Mouse (Mus musculus) stomach, postnatal 0 days (tissue): ENCODE results near the gene Cacna1i. TPM values are rescaled to one million over a fixed set of nuclear protein-coding genes. Genes with fewer than 3 reads are reported as not detected.
A peak's percentile ranks its signal among the peaks of the same experiment; 100 is the strongest.

ENCODE experiments used
- ATAC-seq: fragments of 200-750 bp; cut with Nextera tagmentation; 2 replicates; pipeline ENCODE4 v1.8.0; 2017; ENCODE audit not compliant: low FRiP score, low TSS enrichment
- DNase-seq: peaks from one replicate; pipeline ENCODE4 v3.0.0-alpha.2; 2016; ENCODE audit warnings: low spot score
- H3K27ac ChIP-seq: fragments of 300-500 bp; sonication (generic); replicated peaks from 2 replicates; pipeline ENCODE4 v1.5.1; 2014; ENCODE audit warnings: mild to moderate bottlenecking, control low read depth
- H3K27me3 ChIP-seq: fragments of 300-500 bp; sonication (generic); 2 replicates; pipeline ENCODE4 v1.6.1; 2014; ENCODE audit warnings: low read length; ENCODE audit not compliant: control insufficient read depth, insufficient read depth
- H3K36me3 ChIP-seq: fragments of 300-500 bp; sonication (generic); 2 replicates; pipeline ENCODE4 v1.6.1; 2014; ENCODE audit warnings: low read length, mixed read lengths; ENCODE audit not compliant: control insufficient read depth, insufficient read depth
- H3K4me1 ChIP-seq: fragments of 300-500 bp; sonication (generic); replicated peaks from 2 replicates; pipeline ENCODE4 v1.6.1; 2014; ENCODE audit warnings: antibody characterized with exemption; ENCODE audit not compliant: control insufficient read depth, insufficient read depth
- H3K4me2 ChIP-seq: fragments of 300-500 bp; sonication (generic); replicated peaks from 2 replicates; pipeline ENCODE4 v1.6.1; 2014; ENCODE audit warnings: low read depth, mild to moderate bottlenecking, control low read depth, moderate library complexity
- H3K4me3 ChIP-seq: fragments of 300-500 bp; sonication (generic); 2 replicates; pipeline ENCODE4 v1.5.1; 2014; ENCODE audit warnings: low read depth, low read length, control low read depth
- H3K9ac ChIP-seq: fragments of 300-500 bp; sonication (generic); 2 replicates; pipeline ENCODE4 v1.6.1; 2014; ENCODE audit warnings: mild to moderate bottlenecking, low read length, control low read depth, mixed read lengths
- H3K9me3 ChIP-seq: fragments of 300-500 bp; sonication (generic); 2 replicates; pipeline ENCODE4 v1.6.1; 2016; ENCODE audit warnings: low read length; ENCODE audit not compliant: control insufficient read depth
- CTCF ChIP-seq: IDR thresholded peaks from 2 replicates; pipeline ENCODE4 v1.5.1; 2016; ENCODE audit warnings: antibody characterized with exemption, low read depth, mild to moderate bottlenecking, moderate library complexity
- EP300 ChIP-seq: optimal IDR thresholded peaks from 2 replicates; pipeline ENCODE3; 2016; ENCODE audit warnings: antibody characterized with exemption
- WGBS: fragments of 180-500 bp; shearing (Covaris S2); extraction: QIAGEN DNeasy Blood & Tissue Kit; methylation state at CpG from one replicate; pipeline ENCODE4 v1.1.7; 2014; 5-methylcytosine and 5-hydroxymethylcytosine counted together
- polyA plus RNA-seq: library from polyadenylated mRNA; unstranded; fragments of >200 nt; fragmentation: Nextera tagmentation; extraction: Ambion mirVana; gene quantifications from 2 replicates; pipeline ENCODE4 v1.2.1, GENCODE M21; 2015

Gene Cacna1i
- polyA plus RNA-seq, 1 experiment from 2014 or later: not detected

DNA sequence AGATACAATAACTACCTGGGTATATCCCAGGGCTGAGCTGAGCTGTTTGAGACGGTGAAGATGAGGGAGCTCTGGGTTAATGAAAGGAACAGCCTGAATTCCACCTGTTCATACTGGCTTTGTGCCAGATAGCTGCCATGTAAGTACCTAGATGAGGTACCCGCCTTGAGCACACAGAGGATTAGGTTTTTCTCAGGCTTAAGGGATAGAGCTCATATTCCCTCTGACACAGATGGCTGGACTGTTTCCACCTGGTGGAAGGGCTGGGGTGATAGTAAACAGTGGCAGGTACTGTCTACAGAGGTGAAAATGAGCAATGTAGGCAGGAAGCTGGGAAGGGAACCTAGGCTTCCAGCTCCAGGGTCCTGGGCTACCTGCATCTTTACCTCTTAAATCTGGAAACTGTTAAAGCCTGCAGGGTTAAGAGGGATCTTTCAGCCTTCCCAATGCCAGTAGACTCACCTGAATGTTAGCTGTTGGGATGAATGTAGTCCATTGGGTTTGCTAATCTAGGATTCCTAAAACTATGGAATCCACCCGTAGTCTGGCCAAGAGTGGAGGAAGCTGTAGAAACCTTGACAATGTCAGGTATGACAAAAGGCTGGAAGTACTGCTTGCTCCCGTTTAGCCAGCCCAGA lies 29.3 kb upstream of the Cacna1i start:
- TF ChIP-seq EP300 (peak; percentile 14), CTCF (no peak)
- no peak overlapping the region for H3K9ac ChIP-seq
- H3K27ac ChIP-seq: peak overlapping the region; percentile 100
- 6% methylated on average over 4 of the region's 4 CpGs for WGBS
- H3K4me1 ChIP-seq: peaks cover 9% of the 10 kb centered on the region
- DNase-seq (peak; percentile 68), ATAC-seq (peak; percentile 33)
- H3K4me3 ChIP-seq: peak overlapping the region; percentile 98; the same call in 1 of the 2 replicates
- H3K9me3 ChIP-seq: no peaks in the 10 kb centered on the region
- H3K36me3 ChIP-seq: peaks cover 18% of the 10 kb centered on the region
- H3K27me3 ChIP-seq: no peaks in the 10 kb centered on the region
- H3K4me2 ChIP-seq: peak overlapping the region; percentile 88; the same call in 1 of the 2 replicates

DNA sequence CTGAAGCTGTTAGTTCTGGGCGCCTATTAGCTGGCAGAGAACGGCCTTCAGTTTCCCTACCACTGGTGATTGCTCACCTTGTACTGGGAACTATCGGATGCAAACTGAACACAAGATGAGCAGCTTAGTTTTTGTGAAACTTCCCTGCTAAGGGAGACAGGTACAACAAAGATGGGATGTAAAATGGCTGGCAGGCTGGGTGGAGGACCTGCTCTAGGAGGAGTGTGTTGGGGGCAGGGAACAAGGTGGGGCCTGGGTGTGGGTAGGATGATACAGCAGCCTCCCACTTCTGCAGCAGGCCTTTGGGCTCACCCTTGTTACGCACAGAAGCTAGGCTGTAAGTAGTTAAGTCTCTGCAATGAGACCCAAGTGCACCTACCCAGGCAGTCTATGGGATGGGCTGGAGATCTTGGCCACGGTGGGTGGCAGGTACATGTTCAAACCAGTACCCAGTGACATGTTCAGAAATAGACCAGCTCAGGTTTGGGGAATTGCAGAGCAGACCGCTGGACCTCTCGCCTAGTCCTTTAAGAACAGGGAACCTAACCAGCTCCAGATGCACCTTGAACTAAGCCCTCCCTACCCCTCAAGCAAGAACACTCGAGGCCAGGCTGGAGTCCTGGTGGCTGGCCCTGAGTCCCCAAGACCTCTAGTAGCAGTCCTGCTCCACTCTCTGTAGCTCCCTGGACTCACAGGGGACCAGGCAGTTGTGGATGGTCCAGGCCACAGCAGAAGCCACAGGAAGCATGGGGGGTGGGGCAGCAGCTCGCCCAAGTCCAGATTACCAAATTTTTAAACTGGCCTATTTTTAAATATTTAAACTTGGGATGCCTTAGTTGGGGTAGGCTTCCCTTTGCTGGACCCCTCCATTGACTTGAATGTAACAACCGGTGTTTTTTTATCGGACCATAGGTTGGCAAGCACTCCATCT lies 28.5 kb upstream of the Cacna1i start:
- no peak overlapping the region for H3K9ac ChIP-seq
- peaks cover 9% of the 10 kb centered on the region for H3K4me1 ChIP-seq
- peak; percentile 73 for DNase-seq

DNA sequence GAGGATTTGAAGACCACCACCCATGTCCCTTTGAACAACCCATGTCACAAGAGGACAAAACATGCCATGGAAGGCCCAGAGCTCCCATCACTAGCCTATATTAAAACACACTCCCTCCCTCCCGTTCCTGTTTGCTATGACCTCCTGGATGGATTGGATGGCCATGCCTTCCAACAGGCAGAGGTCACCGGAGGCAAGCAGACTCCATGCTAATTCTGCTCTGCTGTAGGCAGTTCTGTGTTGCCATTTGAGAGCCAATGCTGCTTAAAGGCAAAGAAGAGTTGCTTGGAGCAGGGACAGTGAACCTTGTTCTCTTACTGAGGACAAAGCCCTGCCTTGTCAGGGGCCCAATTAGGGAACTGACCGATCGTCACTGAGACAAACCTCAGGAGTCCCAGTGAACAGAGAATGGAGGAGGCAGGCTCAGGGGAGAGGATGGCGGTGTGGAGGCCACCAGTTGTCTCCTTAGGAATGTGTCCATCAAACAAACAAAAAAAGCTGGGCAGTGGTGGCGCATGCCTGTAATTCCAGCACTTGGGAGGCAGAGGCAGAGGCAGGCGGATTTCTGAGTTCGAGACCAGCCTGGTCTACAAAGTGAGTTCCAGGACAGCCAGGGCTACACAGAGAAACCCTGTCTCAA lies 27.5 kb upstream of the Cacna1i start:
- H3K9ac ChIP-seq: no peak overlapping the region
- H3K27me3 ChIP-seq: no peaks in the 10 kb centered on the region
- 80% methylated on average over 8 of the region's 8 CpGs for WGBS
- no peak overlapping the region for H3K4me2 ChIP-seq
- ATAC-seq (no peak), DNase-seq (no peak)
- H3K4me3 ChIP-seq: no peak overlapping the region
- TF ChIP-seq EP300 (no peak), CTCF (no peak)
- H3K9me3 ChIP-seq: no peaks in the 10 kb centered on the region
- peaks cover 18% of the 10 kb centered on the region for H3K36me3 ChIP-seq
- H3K4me1 ChIP-seq: peaks cover 7% of the 10 kb centered on the region
- no peak overlapping the region for H3K27ac ChIP-seq

More for the DNA sequence above, 28.5 kb upstream of the Cacna1i start:
- no peak; the same call in 1 of the 2 replicates for ATAC-seq
- Histone ChIP-seq H3K4me2 (peak overlapping the region; percentile 88; the same call in 1 of the 2 replicates), H3K27me3 (no peaks in the 10 kb centered on the region), H3K4me3 (no peak overlapping the region), H3K27ac (peak overlapping the region; percentile 100), H3K36me3 (peaks cover 18% of the 10 kb centered on the region), H3K9me3 (no peaks in the 10 kb centered on the region)
- WGBS: 40% methylated on average over 11 of the region's 11 CpGs
- TF ChIP-seq EP300 (no peak), CTCF (no peak)

DNA sequence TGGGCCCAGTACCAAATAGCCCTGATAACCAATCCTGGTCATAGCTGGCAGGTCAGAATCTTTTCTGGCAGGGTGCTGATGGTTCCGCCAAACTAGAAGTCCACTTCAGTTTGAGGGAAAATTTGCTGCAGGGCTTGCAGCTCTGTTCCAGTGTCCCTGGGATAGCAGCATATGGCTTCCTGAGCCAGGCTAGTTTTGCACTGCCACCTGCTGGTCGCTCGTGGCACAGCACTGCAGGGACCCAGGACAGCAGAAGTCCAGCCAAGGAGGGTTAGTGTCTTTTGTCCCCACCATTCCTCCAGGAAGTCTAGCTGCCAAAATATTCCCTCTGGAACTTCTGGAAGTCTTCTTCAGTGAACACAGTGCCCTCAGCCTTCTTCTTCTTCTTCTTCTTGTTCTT lies 26.4 kb upstream of the Cacna1i start:
- no peak overlapping the region for H3K9ac ChIP-seq
- no peak overlapping the region for H3K4me3 ChIP-seq
- H3K27ac ChIP-seq: no peak overlapping the region
- H3K27me3 ChIP-seq: no peaks in the 10 kb centered on the region
- H3K36me3 ChIP-seq: peaks cover 18% of the 10 kb centered on the region
- DNase-seq (peak; percentile 88), ATAC-seq (no peak)
- peak; percentile 95 for TF ChIP-seq CTCF
- TF ChIP-seq EP300: no peak
- H3K9me3 ChIP-seq: no peaks in the 10 kb centered on the region
- WGBS: 8% methylated on average over 3 of the region's 3 CpGs
- H3K4me1 ChIP-seq: peaks cover 7% of the 10 kb centered on the region; the same call in 1 of the 2 replicates
- no peak overlapping the region for H3K4me2 ChIP-seq

DNA sequence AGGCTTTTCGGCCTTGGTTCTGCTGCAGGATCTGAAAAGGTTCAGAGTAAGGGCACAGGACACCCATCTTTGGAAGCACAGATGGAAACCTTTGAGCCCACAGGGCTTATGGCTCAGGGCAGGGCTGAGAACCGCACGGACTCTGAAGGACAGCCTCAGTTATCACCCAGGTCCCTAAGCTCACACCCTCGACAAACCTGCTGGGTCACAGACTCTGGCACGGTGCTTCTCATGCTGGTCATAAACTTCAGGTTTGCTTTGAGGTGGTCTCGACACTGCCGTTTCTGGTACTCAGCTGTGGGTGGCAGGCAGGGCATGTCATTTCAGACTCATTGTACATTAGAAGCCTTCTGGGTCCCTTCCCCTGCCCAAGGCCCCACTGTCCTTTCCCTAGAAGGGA lies 25.9 kb upstream of the Cacna1i start:
- Histone ChIP-seq H3K4me1 (peaks cover 7% of the 10 kb centered on the region; the same call in 1 of the 2 replicates), H3K4me3 (no peak overlapping the region), H3K4me2 (no peak overlapping the region), H3K27me3 (no peaks in the 10 kb centered on the region), H3K9me3 (no peaks in the 10 kb centered on the region), H3K27ac (no peak overlapping the region), H3K36me3 (peaks cover 18% of the 10 kb centered on the region), H3K9ac (no peak overlapping the region)
- WGBS: 75% methylated on average over 7 of the region's 7 CpGs
- ATAC-seq (no peak), DNase-seq (no peak)
- TF ChIP-seq EP300 (no peak), CTCF (no peak)
